Mouse (Mus musculus) lung, adult 2 months (tissue): ENCODE results near the gene Kcnc2.

Experiments
- CTCF ChIP-seq: fragments of 200-500 bp; IDR thresholded peaks from 2 replicates; pipeline ENCODE4 v1.5.1; 2011; ENCODE audit warnings: mild to moderate bottlenecking, low read length, control low read depth; ENCODE audit not compliant: insufficient read depth
- POLR2A ChIP-seq: fragments of 200-500 bp; IDR thresholded peaks from 2 replicates; pipeline ENCODE4 v1.6.1; 2011; ENCODE audit warnings: low read depth, mild to moderate bottlenecking, control low read depth, low read length, borderline replicate concordance; ENCODE audit errors: extremely low read depth

DNA sequence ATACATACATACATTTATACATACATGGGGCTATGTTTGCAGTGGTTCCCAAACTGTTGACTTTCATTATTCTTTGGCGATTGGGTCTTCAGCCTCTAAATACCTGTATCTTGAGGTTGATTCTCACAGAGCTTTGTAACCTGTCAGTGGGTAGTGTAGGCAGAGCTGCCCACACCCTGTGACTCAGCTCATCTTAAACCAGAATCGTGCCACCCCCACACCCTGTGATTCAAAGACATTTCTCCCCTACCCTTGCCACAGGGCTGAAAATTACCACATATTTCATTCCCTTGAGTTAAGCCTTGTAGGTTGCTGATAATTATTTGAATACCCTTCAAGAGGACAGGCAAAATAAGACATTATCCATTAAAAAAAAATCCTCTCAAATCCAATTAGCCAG, 210.5 kb downstream of the Kcnc2 start:
- no peak for TF ChIP-seq CTCF
- no peak for TF ChIP-seq POLR2A
